Mouse (Mus musculus): ENCODE measurements around the gene Ackr2. TPM values are rescaled to one million over a fixed set of nuclear protein-coding genes. Genes with fewer than 3 reads are reported as not detected.

Ackr2 gene
- polyA plus RNA-seq, 2 experiments from 2014 or later, result not detected

Other genes starting within 250 kb of the Ackr2 start
- gene Sec22c, start 192.9 kb upstream of the Ackr2 start, polyA plus RNA-seq (2017; shearing (Covaris generic)), result 10 to 100 TPM; 13.3 to 17.7 TPM
- 10 to 100 TPM; 59.3 to 65.0 TPM for gene Ss18l2, start 188.0 kb upstream of the Ackr2 start, polyA plus RNA-seq (2017; shearing (Covaris generic))
- 100 to 1,000 TPM in 1 of 2 experiments, 10 to 100 TPM in 1; 90.3 to 104 TPM for gene Nktr, start 179.2 kb upstream of the Ackr2 start, polyA plus RNA-seq (2017; shearing (Covaris generic))
- not detected for gene Zfp651, start 139.0 kb upstream of the Ackr2 start, polyA plus RNA-seq (2017; shearing (Covaris generic))
- gene Klhl40, start 120.7 kb upstream of the Ackr2 start, polyA plus RNA-seq (2017; shearing (Covaris generic)), result not detected
- not detected for gene Hhatl, start 105.8 kb upstream of the Ackr2 start, polyA plus RNA-seq (2017; shearing (Covaris generic))
- gene Ccdc13, start 58.9 kb upstream of the Ackr2 start, polyA plus RNA-seq (2017; shearing (Covaris generic)), result not detected
- 100 to 1,000 TPM; 125 to 151 TPM for gene Higd1a, start 40.0 kb upstream of the Ackr2 start, polyA plus RNA-seq (2017; shearing (Covaris generic))
- not detected for gene Cyp8b1, start 17.9 kb downstream of the Ackr2 start, polyA plus RNA-seq (2017; shearing (Covaris generic))
- gene Fam198a, start 52.6 kb downstream of the Ackr2 start, polyA plus RNA-seq (2017; shearing (Covaris generic)), result not detected
- not detected for gene Pomgnt2, start 98.8 kb downstream of the Ackr2 start, polyA plus RNA-seq (2017; shearing (Covaris generic))
- 10 to 100 TPM; 23.1 to 25.9 TPM for gene Snrk, start 218.9 kb downstream of the Ackr2 start, polyA plus RNA-seq (2017; shearing (Covaris generic))

Data from activated CD4-positive, CD25-positive, alpha-beta regulatory T cell, adult 4 months (primary cell).